Mouse (Mus musculus) CD4-positive, CD25-positive, alpha-beta regulatory T cell, adult 4 months (primary cell): Measurements from ENCODE around the gene BC005561. TPM values are rescaled to one million over a fixed set of nuclear protein-coding genes. Genes with fewer than 3 reads are reported as not detected.

Experiments used
- polyA plus RNA-seq, 2 experiments: library from polyadenylated mRNA; unstranded; fragments of 100-300 nt; shearing (Covaris generic); gene quantifications; one replicate each; pipeline ENCODE4 v1.2.1; 2017

The BC005561 gene
- polyA plus RNA-seq, 2 experiments from 2014 or later: 2.3 to 3.4 TPM

Other genes with a start within 250 kb of the BC005561 start
- gene Ibsp, start 209.2 kb upstream of the BC005561 start, polyA plus RNA-seq: not detected
- gene Mepe, start 183.0 kb upstream of the BC005561 start, polyA plus RNA-seq: not detected
- gene Spp1, start 73.2 kb upstream of the BC005561 start, polyA plus RNA-seq: 1 to 10 TPM in 1 of 2 experiments, not detected in 1; 2.7 TPM
- gene Pkd2, start 48.9 kb upstream of the BC005561 start, polyA plus RNA-seq: under 1 TPM; 0.05 to 0.15 TPM